Mouse (Mus musculus) liver, adult 2 months (tissue): Measurements from ENCODE around the gene Epb41l1. TPM values are rescaled to one million over a fixed set of nuclear protein-coding genes. Genes with fewer than 3 reads are reported as not detected.

Experiments
- DNase-seq: peaks from one replicate; pipeline ENCODE4 v3.0.0-alpha.2; 2011; ENCODE audit warnings: low read depth, low spot score; ENCODE audit errors: extremely low read depth
- H3K27ac ChIP-seq: fragments of 200-500 bp; replicated peaks from 2 replicates; pipeline ENCODE4 v1.5.1; 2012; ENCODE audit warnings: low read depth, mild to moderate bottlenecking, control low read depth, inconsistent platforms, low read length; ENCODE audit not compliant: insufficient read depth
- H3K27me3 ChIP-seq: fragments of 200-500 bp; 2 replicates; pipeline ENCODE4 v1.6.1; 2012; ENCODE audit warnings: mild to moderate bottlenecking, moderate library complexity, low read length, inconsistent platforms; ENCODE audit not compliant: control insufficient read depth, insufficient read depth
- H3K36me3 ChIP-seq: fragments of 200-500 bp; 2 replicates; pipeline ENCODE4 v1.6.1; 2012; ENCODE audit warnings: low read length, inconsistent platforms; ENCODE audit not compliant: control insufficient read depth, insufficient read depth
- H3K4me1 ChIP-seq: fragments of 200-500 bp; 2 replicates; pipeline ENCODE4 v1.6.1; 2011; ENCODE audit warnings: low read length; ENCODE audit not compliant: control insufficient read depth, insufficient read depth
- H3K4me3 ChIP-seq: fragments of 200-500 bp; 2 replicates; pipeline ENCODE4 v1.5.1; 2011; ENCODE audit warnings: low read depth, mild to moderate bottlenecking, control low read depth, low read length, moderate library complexity; ENCODE audit not compliant: insufficient read depth
- H3K79me2 ChIP-seq: fragments of 200-500 bp; 2 replicates; pipeline ENCODE4 v1.6.1; 2012; ENCODE audit warnings: inconsistent platforms, mild to moderate bottlenecking, low read length, moderate library complexity; ENCODE audit not compliant: control insufficient read depth, insufficient read depth
- H3K9ac ChIP-seq: fragments of 200-500 bp; 2 replicates; pipeline ENCODE4 v1.6.1; 2012; ENCODE audit warnings: low read depth, mild to moderate bottlenecking, control low read depth, inconsistent platforms, low read length
- CTCF ChIP-seq: fragments of 200-500 bp; IDR thresholded peaks from 2 replicates; pipeline ENCODE4 v1.5.1; 2011; ENCODE audit warnings: low read depth, low read length, control low read depth
- POLR2A ChIP-seq: fragments of 200-500 bp; IDR thresholded peaks from 2 replicates; pipeline ENCODE4 v1.6.1; 2011; ENCODE audit warnings: low read length, control low read depth; ENCODE audit not compliant: insufficient read depth; ENCODE audit errors: extremely low read depth
- WGBS: fragments of 180-500 bp; shearing (Covaris S2); methylation state at CpG from one replicate; pipeline ENCODE4 v1.1.7; 2018; 5-methylcytosine and 5-hydroxymethylcytosine counted together
- polyA plus RNA-seq: library from polyadenylated mRNA; depleted of rRNA; stranded (reverse); fragments of >200 nt; gene quantifications from 2 replicates; pipeline ENCODE4 v1.2.3, GENCODE M21; 2012
- total RNA-seq: library from RNA; depleted of rRNA; stranded (reverse); fragments of >200 nt; gene quantifications from 2 replicates; pipeline ENCODE4 v1.2.3, GENCODE M21; 2014

The Epb41l1 gene
- total and polyA plus RNA-seq, 2 experiments, result 1.1 to 1.2 TPM

- no peaks in the 10 kb centered on the region for H3K36me3 ChIP-seq
- peaks cover 4% of the 10 kb centered on the region; the same call in 1 of the 2 replicates for H3K4me1 ChIP-seq
- no peak overlapping the region for H3K9ac ChIP-seq
- H3K79me2 ChIP-seq, result 0 out of 2 replicates have a peak, but pooled peaks cover 4% of the 10 kb centered on the region
- no peak overlapping the region; the same call in 1 of the 2 replicates for H3K4me3 ChIP-seq
- no peak overlapping the region for H3K27ac ChIP-seq
- WGBS, result 52% methylated on average over 5 of the region's 5 CpGs
- no peaks in the 10 kb centered on the region for H3K27me3 ChIP-seq
- DNase-seq, result no peak
- TF ChIP-seq POLR2A (no peak), CTCF (no peak)
Measured at GRCm38 (mm10) chr2:156393155-156393828, 27.4 kb upstream of the Epb41l1 start.

- Histone ChIP-seq H3K79me2 (0 out of 2 replicates have a peak, but pooled peaks cover 4% of the 10 kb centered on the region), H3K4me3 (no peak overlapping the region), H3K27ac (no peak overlapping the region), H3K27me3 (no peaks in the 10 kb centered on the region), H3K36me3 (no peaks in the 10 kb centered on the region), H3K9ac (no peak overlapping the region), H3K4me1 (peaks cover 4% of the 10 kb centered on the region; the same call in 1 of the 2 replicates)
- TF ChIP-seq POLR2A (no peak), CTCF (no peak)
- 98% methylated on average over 4 of the region's 4 CpGs for WGBS
- DNase-seq, result no peak
Measured at GRCm38 (mm10) chr2:156394282-156394681, 26.4 kb upstream of the Epb41l1 start.

- no peak for TF ChIP-seq POLR2A
- no peak for TF ChIP-seq CTCF
- no peak for DNase-seq
- Histone ChIP-seq H3K27ac (no peak overlapping the region), H3K27me3 (no peaks in the 10 kb centered on the region), H3K36me3 (no peaks in the 10 kb centered on the region), H3K9ac (no peak overlapping the region), H3K4me3 (no peak overlapping the region), H3K4me1 (peaks cover 4% of the 10 kb centered on the region; the same call in 1 of the 2 replicates), H3K79me2 (0 out of 2 replicates have a peak, but pooled peaks cover 4% of the 10 kb centered on the region)
- WGBS, result 92% methylated on average over 2 of the region's 2 CpGs
Measured at GRCm38 (mm10) chr2:156396096-156396495, 24.6 kb upstream of the Epb41l1 start.

- H3K27me3 ChIP-seq, result no peaks in the 10 kb centered on the region
- H3K27ac ChIP-seq, result no peak overlapping the region
- H3K36me3 ChIP-seq, result no peaks in the 10 kb centered on the region
- no peak overlapping the region for H3K4me3 ChIP-seq
- 94% methylated on average over 7 of the region's 7 CpGs for WGBS
- H3K79me2 ChIP-seq, result 0 out of 2 replicates have a peak, but pooled peaks cover 4% of the 10 kb centered on the region
- H3K4me1 ChIP-seq, result peaks cover 3% of the 10 kb centered on the region; the same call in 1 of the 2 replicates
- no peak overlapping the region for H3K9ac ChIP-seq
- TF ChIP-seq CTCF, result no peak
- no peak for DNase-seq
Measured at GRCm38 (mm10) chr2:156397988-156398387, 22.7 kb upstream of the Epb41l1 start.

GRCm38 (mm10) chr2:156399485-156399884 lies 21.2 kb upstream of the Epb41l1 start:
- H3K4me1 ChIP-seq, result no peaks in the 10 kb centered on the region
- no peak overlapping the region for H3K4me3 ChIP-seq
- no peaks in the 10 kb centered on the region for H3K36me3 ChIP-seq
- WGBS, result 85% methylated on average over 1 of the region's 1 CpGs
- no peaks in the 10 kb centered on the region for H3K79me2 ChIP-seq
- DNase-seq, result no peak
- H3K9ac ChIP-seq, result no peak overlapping the region
- TF ChIP-seq CTCF, result no peak
- H3K27me3 ChIP-seq, result no peaks in the 10 kb centered on the region
- H3K27ac ChIP-seq, result no peak overlapping the region

- H3K4me3 ChIP-seq, result no peak overlapping the region
- no peaks in the 10 kb centered on the region for H3K36me3 ChIP-seq
- no peaks in the 10 kb centered on the region for H3K4me1 ChIP-seq
- no peaks in the 10 kb centered on the region for H3K27me3 ChIP-seq
- H3K9ac ChIP-seq, result no peak overlapping the region
- DNase-seq, result no peak
- no peak overlapping the region for H3K27ac ChIP-seq
- no peaks in the 10 kb centered on the region for H3K79me2 ChIP-seq
- WGBS, result 16% methylated on average over 9 of the region's 9 CpGs
- TF ChIP-seq POLR2A (no peak), CTCF (no peak)
Measured at GRCm38 (mm10) chr2:156401331-156401730, 19.4 kb upstream of the Epb41l1 start.
